Mouse (Mus musculus) telencephalon, adult 2 months (tissue): ENCODE measurements around the gene Myrip.
"Not testable (repeated sequence)": the region's sequence is repeated elsewhere in the genome, so short reads cannot be mapped to it uniquely, and the experiment has no call there.

Experiments used
- DNase-seq: peaks from one replicate; pipeline ENCODE4 v3.0.0-alpha.2; 2011; ENCODE audit warnings: low read depth, low spot score

The Myrip gene

GRCm38 (mm10) chr9:120301213-120301612, at the start of gene Myrip:
Myrip (plus strand) TSS chr9:120301513.
- not testable (repeated sequence) for DNase-seq

- DNase-seq: no peak
These were observed 41.5 kb upstream of the Myrip start for GRCm38 (mm10) chr9:120259805-120260204.

GRCm38 (mm10) chr9:120263994-120264393, 37.3 kb upstream of the Myrip start:
- peak; percentile 68 for DNase-seq

- no peak for DNase-seq
These were observed 28.2 kb upstream of the Myrip start for GRCm38 (mm10) chr9:120273083-120273482.

GRCm38 (mm10) chr9:120275226-120275625, 26.1 kb upstream of the Myrip start:
- no peak for DNase-seq

GRCm38 (mm10) chr9:120281147-120281546, 20.2 kb upstream of the Myrip start:
- peak; percentile 82 for DNase-seq

GRCm38 (mm10) chr9:120282461-120283047, 18.8 kb upstream of the Myrip start:
- DNase-seq: no peak

GRCm38 (mm10) chr9:120283556-120283955, 17.8 kb upstream of the Myrip start:
- peak; percentile 85 for DNase-seq

- no peak for DNase-seq
These were observed 13.3 kb upstream of the Myrip start for GRCm38 (mm10) chr9:120288011-120288410.

GRCm38 (mm10) chr9:120290375-120290774, 10.9 kb upstream of the Myrip start:
- DNase-seq: no peak

- no peak for DNase-seq
These were observed 8.8 kb upstream of the Myrip start for GRCm38 (mm10) chr9:120292488-120292887.

- no peak for DNase-seq
These were observed 5.8 kb upstream of the Myrip start for GRCm38 (mm10) chr9:120295527-120295926.

- DNase-seq: no peak
These were observed 4.4 kb upstream of the Myrip start for GRCm38 (mm10) chr9:120296938-120297337.

- DNase-seq: no peak
These were observed 1.9 kb upstream of the Myrip start for GRCm38 (mm10) chr9:120299429-120299828.

- no peak for DNase-seq
These were observed 1.7 kb downstream of the Myrip start for GRCm38 (mm10) chr9:120302980-120303452.

- no peak for DNase-seq
These were observed 2.4 kb downstream of the Myrip start for GRCm38 (mm10) chr9:120303453-120304299.

GRCm38 (mm10) chr9:120304300-120305137, 3.2 kb downstream of the Myrip start:
- DNase-seq: no peak

GRCm38 (mm10) chr9:120315171-120315570, 13.9 kb downstream of the Myrip start:
- no peak for DNase-seq

- no peak for DNase-seq
These were observed 17.8 kb downstream of the Myrip start for GRCm38 (mm10) chr9:120319099-120319498.

- DNase-seq: no peak
These were observed 19.3 kb downstream of the Myrip start for GRCm38 (mm10) chr9:120320573-120320972.

- DNase-seq: no peak
These were observed 21.6 kb downstream of the Myrip start for GRCm38 (mm10) chr9:120322702-120323426.
